Mouse (Mus musculus): ENCODE data around the gene Oog1. TPM values are rescaled to one million over a fixed set of nuclear protein-coding genes. Genes with fewer than 3 reads are reported as not detected.
"Not testable (repeated sequence)": the region's sequence is repeated elsewhere in the genome, so short reads cannot be mapped to it uniquely, and the experiment has no call there.

Oog1 gene
- not detected for total RNA-seq (2021)

DNA sequence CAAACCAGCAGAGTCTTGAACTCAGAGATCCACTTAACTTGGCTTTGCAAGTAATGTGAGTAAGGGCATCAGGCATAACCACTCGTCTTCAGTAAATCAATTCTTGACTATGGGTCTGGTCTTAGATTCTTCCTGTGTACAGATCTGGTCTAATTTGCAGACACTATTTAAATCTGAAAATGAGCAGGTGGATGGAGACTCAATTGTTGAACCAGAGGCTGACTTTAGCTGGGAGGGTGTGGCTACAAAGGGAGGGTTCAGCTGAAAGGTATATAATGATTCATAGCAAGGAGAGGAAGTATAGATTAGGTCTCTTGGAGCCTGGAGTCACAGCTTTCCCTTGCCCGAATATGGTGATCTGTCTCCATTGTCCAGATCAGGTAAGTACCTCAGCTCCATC is at the start of gene Oog1:
Gene Oog1, plus strand, starts transcription at position 301 of the 400 bp plus-strand sequence.
- not testable (repeated sequence) for DNase-seq (ENCODE audit: extremely low spot score in 1 of 2, low spot score in 1 of 2)

DNA sequence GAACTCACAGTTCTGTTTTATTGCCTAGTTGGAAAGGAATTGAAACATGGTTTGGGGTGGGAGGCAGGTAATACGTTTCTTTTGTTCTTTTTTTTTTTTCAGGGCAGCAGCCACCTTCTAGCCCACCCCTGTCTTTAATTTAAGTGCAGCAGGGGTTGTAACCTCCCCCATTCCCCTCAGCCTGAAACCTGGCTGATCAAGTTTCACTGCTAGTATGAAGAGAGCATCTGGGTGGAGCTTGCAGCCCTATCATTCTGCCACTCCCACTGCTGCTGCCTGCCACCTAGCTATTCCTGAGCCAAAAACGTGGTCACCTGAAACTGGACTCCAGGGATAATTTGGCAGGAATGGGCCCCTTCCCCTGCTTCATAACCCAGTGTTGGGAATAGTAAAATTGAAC is 1.1 kb upstream of the Oog1 start:
- DNase-seq (ENCODE audit: extremely low spot score in 1 of 2, low spot score in 1 of 2), result not testable (repeated sequence)

DNA sequence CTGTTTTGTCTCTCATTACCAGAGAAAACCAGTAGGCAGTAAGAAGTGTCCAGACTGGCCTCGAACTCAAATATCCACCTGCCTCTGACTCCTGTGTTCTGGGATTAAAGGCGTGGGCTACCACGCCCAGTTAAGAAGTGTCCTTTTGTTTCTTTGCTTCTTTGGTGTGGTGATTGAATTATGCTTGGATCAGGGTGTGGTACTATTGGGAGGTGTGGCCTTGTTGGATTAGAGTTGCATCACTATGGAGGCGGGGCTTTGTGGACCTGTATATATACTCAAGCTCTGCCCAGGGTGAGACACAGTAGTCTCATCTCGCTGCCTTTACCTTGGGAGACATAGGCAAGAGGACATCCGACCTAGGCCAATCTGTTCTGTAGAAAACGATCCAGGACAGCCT is 16.1 kb downstream of the Oog1 start, which contains the start of gene Gm4027:
Gene Gm4027, plus strand, starts transcription at position 301 of the 400 bp plus-strand sequence.
- DNase-seq (ENCODE audit: extremely low spot score in 1 of 2, low spot score in 1 of 2), result not testable (repeated sequence)

DNA sequence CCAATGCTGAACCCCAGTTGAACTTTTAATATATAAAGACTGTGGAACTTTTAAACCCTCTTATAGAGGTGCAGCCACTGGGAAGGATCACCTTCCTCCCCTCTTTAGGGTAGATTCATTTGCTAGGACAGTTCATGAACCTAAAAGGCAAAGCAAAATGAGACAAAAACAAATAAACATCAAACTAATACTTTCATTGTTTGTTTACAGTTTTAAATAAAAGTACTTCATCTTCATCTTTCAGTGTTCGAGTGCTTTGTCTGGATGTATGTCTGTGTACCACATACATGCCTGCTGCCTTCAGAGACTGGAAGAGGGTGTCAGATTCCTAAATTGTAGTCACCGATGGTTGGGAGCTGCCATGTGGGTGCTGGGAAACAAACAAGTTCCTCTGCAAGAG is 42.0 kb downstream of the Oog1 start, which contains the start of gene Gm16381:
Gene Gm16381, minus strand, starts transcription at position 101 of the 400 bp plus-strand sequence.
- DNase-seq (ENCODE audit: extremely low spot score in 1 of 2, low spot score in 1 of 2), result not testable (repeated sequence)

DNA sequence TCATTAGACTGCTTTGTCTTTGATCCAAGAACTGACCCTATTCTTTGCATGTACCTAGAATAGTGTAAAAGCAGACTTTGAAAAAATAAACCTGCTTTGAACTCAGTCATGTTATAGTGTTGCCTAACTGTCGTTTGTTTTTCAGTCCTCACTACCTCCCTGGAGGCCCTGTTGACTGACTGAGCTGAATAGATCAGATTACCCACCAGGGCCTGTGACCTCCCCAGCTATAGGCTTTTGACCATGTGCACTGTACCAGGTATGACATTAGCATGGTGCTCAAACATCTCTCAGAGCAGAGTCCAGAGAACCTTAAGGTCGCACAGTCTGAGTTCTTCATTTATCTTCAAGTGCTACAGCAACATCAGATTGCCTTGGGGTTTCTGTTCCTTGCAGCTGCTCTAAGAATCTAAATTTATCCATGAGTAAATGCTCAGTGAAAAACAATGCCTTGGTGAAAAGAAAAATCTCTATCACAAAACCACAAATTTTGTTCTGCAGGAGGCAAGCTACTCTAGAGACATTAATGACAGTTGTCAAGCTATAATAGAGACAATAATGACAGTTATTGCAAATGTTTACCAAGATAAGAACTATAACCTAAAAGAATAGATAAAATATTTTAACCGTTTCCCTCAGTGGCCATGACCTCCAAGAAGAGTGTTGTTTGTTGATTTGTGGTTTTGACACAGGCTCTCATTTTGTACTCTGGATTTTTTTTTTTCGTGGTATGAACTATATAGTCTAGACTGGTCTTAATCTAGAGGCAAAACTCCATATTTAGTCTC is 50.6 kb downstream of the Oog1 start:
- DNase-seq (ENCODE audit: extremely low spot score in 1 of 2, low spot score in 1 of 2), result not testable (repeated sequence)

Other genes starting within 250 kb of the Oog1 start
- 10 to 100 TPM; 30.8 to 41.6 TPM for gene Sptlc2, start 214.3 kb upstream of the Oog1 start, total RNA-seq (2021)
- 100 to 1,000 TPM in 1 of 2 experiments, 10 to 100 TPM in 1; 98.9 to 101 TPM for gene Slirp, start 158.8 kb upstream of the Oog1 start, total RNA-seq (2021)
- 10 to 100 TPM; 17.3 to 20.9 TPM for gene Alkbh1, start 158.7 kb upstream of the Oog1 start, total RNA-seq (2021)
- 10 to 100 TPM; 60.3 to 68.2 TPM for gene Snw1, start 130.4 kb upstream of the Oog1 start, total RNA-seq (2021)
- not detected for gene Gm5788, start 108.0 kb upstream of the Oog1 start, total RNA-seq (2021)
- gene Gm8300, start 88.4 kb upstream of the Oog1 start, total RNA-seq (2021), result not detected
- not detected for gene Gm4027, start 16.2 kb downstream of the Oog1 start, total RNA-seq (2021)
- gene Gm16381, start 41.9 kb downstream of the Oog1 start, total RNA-seq (2021), result not detected
- not detected for gene Gm21319, start 173.1 kb downstream of the Oog1 start, total RNA-seq (2021)
- gene Gm21936, start 192.8 kb downstream of the Oog1 start, total RNA-seq (2021), result not detected
- not detected for gene BB287469, start 213.9 kb downstream of the Oog1 start, total RNA-seq (2021)
- gene Gm2001, start 239.7 kb downstream of the Oog1 start, total RNA-seq (2021), result not detected